ENCODE assay signal across 24 mouse cellular contexts in the genomic region with DNA sequence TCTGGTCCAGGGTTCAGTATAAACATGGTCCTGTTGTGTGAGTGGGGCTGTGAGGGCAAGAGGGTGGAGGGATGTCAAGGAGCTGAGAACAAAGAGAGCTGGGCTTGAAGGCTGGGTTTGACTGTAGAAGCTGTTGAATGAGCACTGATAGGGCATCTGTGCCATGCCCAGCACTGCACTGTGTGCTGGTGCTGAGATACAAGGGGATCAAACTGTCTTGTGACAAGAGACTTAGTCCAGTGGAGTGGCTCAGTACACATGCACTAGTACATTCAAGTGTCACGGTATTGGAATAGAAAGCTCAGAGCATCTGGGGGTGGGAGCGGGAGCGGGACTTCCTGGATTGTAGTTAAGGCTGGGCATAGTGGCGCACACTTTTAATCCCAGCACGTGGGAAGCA.
A peak's percentile ranks its signal among the peaks of the same experiment; 100 is the strongest.
DNase-seq lines count a peak whose midpoint lies in the region; ATAC-seq lines count a peak whose summit lies in the region.
"Had no signal": no experiment of that assay in that cellular context is flagged by ENCODE, and none has a peak within 500 bp of the region (broad histone marks: within the 10 kb centered on the region; RNA-seq: fewer than 3 reads in every experiment).

No protein-coding gene starts in this region.

- DNase-seq in hindbrain, embryonic 10.5 days (ENCODE audit: low spot score), result no peak
- no peak for DNase-seq in limb, embryonic 10.5 days (ENCODE audit: low spot score)
- no peak for DNase-seq in left cerebral cortex, adult 11 months (ENCODE audit: low spot score)
- DNase-seq: adrenal gland, postnatal 10 days; adrenal gland, postnatal 36 days; B cell, adult 2 months; cerebellum, adult 18-20 months; cerebellum, adult 9-10 months; cerebellum, postnatal 14 days; gastrocnemius, postnatal 10 days; heart, adult 18-20 months; heart, postnatal 10 days; heart, postnatal 36 days had no signal

- no peak overlapping the region for H3K9ac ChIP-seq in hindbrain, embryonic 13.5 days
- no peak overlapping the region for H3K9ac ChIP-seq in midbrain, embryonic 13.5 days (replicated peaks)
- no peak overlapping the region for H3K9ac ChIP-seq in midbrain, embryonic 16.5 days (ENCODE audit: low read depth, low read length)
- H3K9ac ChIP-seq in hindbrain, embryonic 16.5 days (ENCODE audit: low read depth, low read length), result no peak overlapping the region
- H3K9ac ChIP-seq: forebrain, embryonic 13.5 days; heart, embryonic 12.5 days; heart, embryonic 15.5 days had no signal

- ATAC-seq in hindbrain, embryonic 13.5 days (ENCODE audit: low FRiP score), result peak; percentile 31; the same call in 1 of the 2 replicates
- peak; percentile 66; the same call in 1 of the 2 replicates for ATAC-seq in midbrain, embryonic 13.5 days
- no peak for ATAC-seq in midbrain, embryonic 16.5 days
- ATAC-seq in hindbrain, embryonic 16.5 days, result peak; percentile 31; the same call in 1 of the 2 replicates
- ATAC-seq: forebrain, embryonic 13.5 days; forebrain, embryonic 16.5 days; Patski had no signal

- H3K27ac ChIP-seq in hindbrain, embryonic 13.5 days, result no peak overlapping the region
- H3K27ac ChIP-seq in hindbrain, embryonic 10.5 days, result no peak overlapping the region
- no peak overlapping the region for H3K27ac ChIP-seq in midbrain, embryonic 13.5 days
- H3K27ac ChIP-seq in midbrain, embryonic 16.5 days (ENCODE audit: low read length), result no peak overlapping the region
- no peak overlapping the region for H3K27ac ChIP-seq in hindbrain, embryonic 16.5 days (ENCODE audit: low read depth, low read length)
- H3K27ac ChIP-seq in limb, embryonic 10.5 days, result peak overlapping the region; percentile 61; the same call in 1 of the 2 replicates
- H3K27ac ChIP-seq: forebrain, embryonic 10.5 days; forebrain, embryonic 13.5 days; heart, embryonic 15.5 days had no signal

- no peak overlapping the region for H3K4me2 ChIP-seq in hindbrain, embryonic 13.5 days
- no peak overlapping the region for H3K4me2 ChIP-seq in midbrain, embryonic 13.5 days (replicated peaks)
- H3K4me2 ChIP-seq in midbrain, embryonic 16.5 days (ENCODE audit: low read length), result no peak overlapping the region
- H3K4me2 ChIP-seq in hindbrain, embryonic 16.5 days (ENCODE audit: low read length), result no peak overlapping the region
- H3K4me2 ChIP-seq: forebrain, embryonic 13.5 days; heart, embryonic 12.5 days; heart, embryonic 15.5 days had no signal

- peaks cover 2% of the 10 kb centered on the region for H3K4me1 ChIP-seq in hindbrain, embryonic 13.5 days (replicated peaks)
- no peaks in the 10 kb centered on the region; the same call in 1 of the 2 replicates for H3K4me1 ChIP-seq in hindbrain, embryonic 10.5 days (replicated peaks)
- 0 out of 2 replicates have a peak, but pooled peaks cover 3% of the 10 kb centered on the region for H3K4me1 ChIP-seq in midbrain, embryonic 13.5 days (replicated peaks)
- H3K4me1 ChIP-seq in midbrain, embryonic 16.5 days (ENCODE audit: control insufficient read depth, insufficient read depth, low read length), result 0 out of 2 replicates have a peak, but pooled peaks cover 2% of the 10 kb centered on the region
- no peaks in the 10 kb centered on the region for H3K4me1 ChIP-seq in hindbrain, embryonic 16.5 days (ENCODE audit: control insufficient read depth, insufficient read depth, low read depth, low read length)
- H3K4me1 ChIP-seq in limb, embryonic 10.5 days, result peaks cover 32% of the 10 kb centered on the region
- H3K4me1 ChIP-seq: forebrain, embryonic 13.5 days had no signal

- no peaks in the 10 kb centered on the region for H3K27me3 ChIP-seq in hindbrain, embryonic 13.5 days
- H3K27me3 ChIP-seq in hindbrain, embryonic 10.5 days (ENCODE audit: insufficient read depth, poor library complexity, severe bottlenecking), result no peaks in the 10 kb centered on the region
- H3K27me3 ChIP-seq in midbrain, embryonic 13.5 days, result no peaks in the 10 kb centered on the region; the same call in 1 of the 2 replicates
- H3K27me3 ChIP-seq in midbrain, embryonic 16.5 days (ENCODE audit: control insufficient read depth, insufficient read depth, low read depth, low read length), result no peaks in the 10 kb centered on the region
- H3K27me3 ChIP-seq in hindbrain, embryonic 16.5 days (replicated peaks; ENCODE audit: control insufficient read depth, insufficient read depth, low read length), result no peaks in the 10 kb centered on the region
- H3K27me3 ChIP-seq in limb, embryonic 10.5 days (ENCODE audit: low read depth, poor library complexity, severe bottlenecking), result no peaks in the 10 kb centered on the region
- H3K27me3 ChIP-seq: heart, embryonic 12.5 days; heart, embryonic 15.5 days; Patski had no signal

- WGBS in hindbrain, embryonic 13.5 days, result 76% methylated on average over 5 of the region's 5 CpGs
- 75% methylated on average over 5 of the region's 5 CpGs for WGBS in hindbrain, embryonic 10.5 days
- 70% methylated on average over 5 of the region's 5 CpGs for WGBS in midbrain, embryonic 13.5 days
- 71% methylated on average over 5 of the region's 5 CpGs for WGBS in midbrain, embryonic 16.5 days
- WGBS in hindbrain, embryonic 16.5 days, result 70% methylated on average over 5 of the region's 5 CpGs
- WGBS in limb, embryonic 10.5 days, result 57% methylated on average over 5 of the region's 5 CpGs

- H3K36me3 ChIP-seq in hindbrain, embryonic 13.5 days, result no peaks in the 10 kb centered on the region
- no peaks in the 10 kb centered on the region for H3K36me3 ChIP-seq in hindbrain, embryonic 10.5 days
- no peaks in the 10 kb centered on the region for H3K36me3 ChIP-seq in midbrain, embryonic 13.5 days
- H3K36me3 ChIP-seq in midbrain, embryonic 16.5 days (ENCODE audit: control insufficient read depth, insufficient read depth, low read length), result no peaks in the 10 kb centered on the region
- H3K36me3 ChIP-seq in hindbrain, embryonic 16.5 days (ENCODE audit: control insufficient read depth, insufficient read depth, low read length), result no peaks in the 10 kb centered on the region
- no peaks in the 10 kb centered on the region for H3K36me3 ChIP-seq in limb, embryonic 10.5 days
- H3K36me3 ChIP-seq: forebrain, embryonic 10.5 days; G1E; heart, embryonic 12.5 days; heart, embryonic 15.5 days had no signal

- no peak overlapping the region for H3K4me3 ChIP-seq in hindbrain, embryonic 13.5 days
- no peak overlapping the region for H3K4me3 ChIP-seq in hindbrain, embryonic 10.5 days
- H3K4me3 ChIP-seq in midbrain, embryonic 13.5 days (replicated peaks), result no peak overlapping the region
- H3K4me3 ChIP-seq in midbrain, embryonic 16.5 days (ENCODE audit: low read depth, low read length), result no peak overlapping the region
- H3K4me3 ChIP-seq in hindbrain, embryonic 16.5 days (ENCODE audit: low read length), result no peak overlapping the region
- H3K4me3 ChIP-seq in limb, embryonic 10.5 days, result no peak overlapping the region
- H3K4me3 ChIP-seq: forebrain, embryonic 10.5 days; forebrain, embryonic 13.5 days; heart, embryonic 12.5 days; heart, embryonic 15.5 days had no signal

- H3K9me3 ChIP-seq in hindbrain, embryonic 13.5 days, result no peaks in the 10 kb centered on the region
- no peaks in the 10 kb centered on the region for H3K9me3 ChIP-seq in hindbrain, embryonic 10.5 days
- no peaks in the 10 kb centered on the region for H3K9me3 ChIP-seq in midbrain, embryonic 13.5 days
- no peaks in the 10 kb centered on the region for H3K9me3 ChIP-seq in midbrain, embryonic 16.5 days (replicated peaks; ENCODE audit: control insufficient read depth, low read length, poor library complexity, severe bottlenecking)
- H3K9me3 ChIP-seq in hindbrain, embryonic 16.5 days (ENCODE audit: control insufficient read depth, low read length), result no peaks in the 10 kb centered on the region
- no peaks in the 10 kb centered on the region for H3K9me3 ChIP-seq in limb, embryonic 10.5 days (replicated peaks)
- H3K9me3 ChIP-seq: forebrain, embryonic 10.5 days; forebrain, embryonic 13.5 days; heart, embryonic 12.5 days; heart, embryonic 15.5 days had no signal
